Mouse (Mus musculus): ENCODE measurements at regions not wholly inside any gene's neighbourhood (a gene's known extent, or its start where the extent isn't known, plus 50 kb on each side); places are given as distances from the start of the nearest gene placed in this dataset.
A peak's percentile ranks its signal among the peaks of the same experiment; 100 is the strongest.

- no peak for DNase-seq
Measured at GRCm38 (mm10) chr2:124718985-124719384, 348.9 kb upstream of the Slc24a5 start.

- no peak for DNase-seq
Measured at GRCm38 (mm10) chr2:124719820-124720478, 348.0 kb upstream of the Slc24a5 start.

- DNase-seq = no peak
Measured at GRCm38 (mm10) chr2:124720593-124721445, 347.1 kb upstream of the Slc24a5 start.

GRCm38 (mm10) chr2:124724171-124724570 lies 343.8 kb upstream of the Slc24a5 start:
- DNase-seq = no peak

GRCm38 (mm10) chr2:124724827-124725480 lies 343.0 kb upstream of the Slc24a5 start:
- no peak for DNase-seq

GRCm38 (mm10) chr2:124727979-124728378 lies 339.9 kb upstream of the Slc24a5 start:
- no peak for DNase-seq

GRCm38 (mm10) chr2:124732593-124732992 lies 335.3 kb upstream of the Slc24a5 start:
- no peak for DNase-seq

- no peak for DNase-seq
Measured at GRCm38 (mm10) chr2:124740848-124741247, 327.1 kb upstream of the Slc24a5 start.

GRCm38 (mm10) chr2:124742964-124743363 lies 325.0 kb upstream of the Slc24a5 start:
- DNase-seq = no peak

- DNase-seq = no peak
Measured at GRCm38 (mm10) chr2:124745045-124745444, 322.9 kb upstream of the Slc24a5 start.

- no peak for DNase-seq
Measured at GRCm38 (mm10) chr2:124747119-124747518, 320.8 kb upstream of the Slc24a5 start.

GRCm38 (mm10) chr2:124747627-124748026 lies 320.3 kb upstream of the Slc24a5 start:
- DNase-seq = no peak

GRCm38 (mm10) chr2:124751832-124752231 lies 316.1 kb upstream of the Slc24a5 start:
- DNase-seq = no peak

- no peak for DNase-seq
Measured at GRCm38 (mm10) chr2:124753717-124754116, 314.2 kb upstream of the Slc24a5 start.

- DNase-seq = no peak
Measured at GRCm38 (mm10) chr2:124755244-124755643, 312.7 kb upstream of the Slc24a5 start.

GRCm38 (mm10) chr2:124758992-124759391 lies 308.9 kb upstream of the Slc24a5 start:
- no peak for DNase-seq

- DNase-seq = no peak
Measured at GRCm38 (mm10) chr2:124763650-124764049, 304.3 kb upstream of the Slc24a5 start.

GRCm38 (mm10) chr2:124764186-124764910 lies 303.6 kb upstream of the Slc24a5 start:
- DNase-seq = no peak

GRCm38 (mm10) chr2:124769267-124769967 lies 298.5 kb upstream of the Slc24a5 start:
- DNase-seq = no peak

GRCm38 (mm10) chr2:124770028-124770427 lies 297.9 kb upstream of the Slc24a5 start:
- DNase-seq = no peak

GRCm38 (mm10) chr2:124772055-124772708 lies 295.7 kb upstream of the Slc24a5 start:
- peak; percentile 43 for DNase-seq
